Mouse (Mus musculus): ENCODE results near the gene Kcna10. TPM values are rescaled to one million over a fixed set of nuclear protein-coding genes. Genes with fewer than 3 reads are reported as not detected.

Kcna10 gene
- polyA plus RNA-seq, 1 experiment = not detected

- WGBS = 32% methylated on average over 5 of the region's 5 CpGs
- peaks cover 14% of the 10 kb centered on the region; the same call in 1 of the 2 replicates for H3K4me1 ChIP-seq (ENCODE audit: control insufficient read depth, insufficient read depth, insufficient read length, low read length)
- no peaks in the 10 kb centered on the region for H3K27me3 ChIP-seq (ENCODE audit: control insufficient read depth, insufficient read depth, low read length)
- TF ChIP-seq CTCF (IDR thresholded peaks at IDR 0.05; ENCODE audit: extremely low read depth, insufficient read length, insufficient replicate concordance, low read depth, low read length) = no peak
- TF ChIP-seq POLR2A (IDR thresholded peaks at IDR 0.05; ENCODE audit: low read depth, low read length) = no peak
- no peak overlapping the region for H3K27ac ChIP-seq (ENCODE audit: insufficient read depth, low read depth, low read length)
- H3K4me3 ChIP-seq (ENCODE audit: low read depth, low read length) = no peak overlapping the region
- H3K36me3 ChIP-seq (ENCODE audit: control insufficient read depth, insufficient read depth, low read length) = no peaks in the 10 kb centered on the region
These were observed 46.4 kb downstream of the Kcna10 start for GRCm38 (mm10) chr3:107229221-107229620.

DNA sequence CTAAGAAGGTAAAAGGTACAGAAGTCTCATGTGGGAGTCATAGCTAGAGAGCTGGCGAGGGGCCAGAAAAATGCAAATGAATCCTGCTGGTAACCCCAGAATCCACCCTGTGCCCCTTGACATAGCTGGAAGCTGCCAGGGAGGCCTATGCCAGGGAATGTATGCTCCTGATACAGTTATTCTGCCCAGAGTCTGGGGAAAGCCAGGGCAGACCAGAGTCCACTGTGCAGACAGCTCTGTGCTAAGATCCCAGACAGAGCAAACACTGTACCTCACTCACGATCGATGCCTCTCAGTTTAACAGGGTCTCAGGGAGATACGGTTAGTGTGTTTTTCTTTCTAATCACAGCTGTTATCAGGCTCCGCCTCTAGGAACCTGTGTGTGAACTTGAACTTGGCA lies 47.0 kb downstream of the Kcna10 start:
- Histone ChIP-seq H3K27ac (ENCODE audit: insufficient read depth, low read depth, low read length) (no peak overlapping the region), H3K4me3 (ENCODE audit: low read depth, low read length) (no peak overlapping the region), H3K4me1 (ENCODE audit: control insufficient read depth, insufficient read depth, insufficient read length, low read length) (peaks cover 14% of the 10 kb centered on the region; the same call in 1 of the 2 replicates), H3K36me3 (ENCODE audit: control insufficient read depth, insufficient read depth, low read length) (no peaks in the 10 kb centered on the region), H3K27me3 (ENCODE audit: control insufficient read depth, insufficient read depth, low read length) (no peaks in the 10 kb centered on the region)
- TF ChIP-seq CTCF (IDR thresholded peaks at IDR 0.05; ENCODE audit: extremely low read depth, insufficient read length, insufficient replicate concordance, low read depth, low read length) (no peak), POLR2A (IDR thresholded peaks at IDR 0.05; ENCODE audit: low read depth, low read length) (no peak)
- WGBS = 16% methylated on average over 5 of the region's 5 CpGs

DNA sequence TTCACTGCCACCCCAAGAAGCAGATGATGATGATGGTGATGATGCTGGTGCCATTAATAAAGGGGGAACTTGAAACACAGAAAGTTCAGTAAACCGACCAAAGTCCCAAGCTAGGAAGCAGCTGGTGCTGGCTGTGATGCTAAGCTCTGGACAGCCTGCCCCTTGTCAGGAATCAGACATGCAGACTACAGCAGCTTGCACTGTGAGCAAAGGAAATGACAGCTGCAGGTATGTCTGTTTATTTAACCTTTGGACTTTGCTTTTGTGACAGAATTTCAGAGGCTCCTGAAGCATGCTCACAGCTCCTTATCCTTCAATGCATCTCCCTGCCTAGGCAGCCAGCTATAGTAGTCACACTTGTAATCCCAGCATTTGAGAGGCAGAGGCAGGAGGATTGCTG lies 47.7 kb downstream of the Kcna10 start, which contains the start of gene A630076J17Rik:
A630076J17Rik (plus strand) TSS at position 88 of the 400 bp plus-strand sequence.
- no peaks in the 10 kb centered on the region for H3K27me3 ChIP-seq (ENCODE audit: control insufficient read depth, insufficient read depth, low read length)
- no peak for TF ChIP-seq CTCF (IDR thresholded peaks at IDR 0.05; ENCODE audit: extremely low read depth, insufficient read length, insufficient replicate concordance, low read depth, low read length)
- TF ChIP-seq POLR2A (IDR thresholded peaks at IDR 0.05; ENCODE audit: low read depth, low read length) = no peak
- H3K36me3 ChIP-seq (ENCODE audit: control insufficient read depth, insufficient read depth, low read length) = no peaks in the 10 kb centered on the region
- no peak within 1 kb of the TSS for H3K4me3 ChIP-seq (ENCODE audit: low read depth, low read length)
- no peak within 1 kb of the TSS for H3K27ac ChIP-seq (ENCODE audit: insufficient read depth, low read depth, low read length)
- peaks cover 14% of the 10 kb centered on the region; the same call in 1 of the 2 replicates for H3K4me1 ChIP-seq (ENCODE audit: control insufficient read depth, insufficient read depth, insufficient read length, low read length)
- 3% methylated on average over 1 of the region's 1 CpGs for WGBS

- no peaks in the 10 kb centered on the region for H3K27me3 ChIP-seq (ENCODE audit: control insufficient read depth, insufficient read depth, low read length)
- peaks cover 14% of the 10 kb centered on the region; the same call in 1 of the 2 replicates for H3K4me1 ChIP-seq (ENCODE audit: control insufficient read depth, insufficient read depth, insufficient read length, low read length)
- H3K27ac ChIP-seq (ENCODE audit: insufficient read depth, low read depth, low read length) = no peak overlapping the region
- no peaks in the 10 kb centered on the region for H3K36me3 ChIP-seq (ENCODE audit: control insufficient read depth, insufficient read depth, low read length)
- no peak for TF ChIP-seq CTCF (IDR thresholded peaks at IDR 0.05; ENCODE audit: extremely low read depth, insufficient read length, insufficient replicate concordance, low read depth, low read length)
- no peak for TF ChIP-seq POLR2A (IDR thresholded peaks at IDR 0.05; ENCODE audit: low read depth, low read length)
- WGBS = 42% methylated on average over 4 of the region's 4 CpGs
- H3K4me3 ChIP-seq (ENCODE audit: low read depth, low read length) = no peak overlapping the region
These were observed 48.3 kb downstream of the Kcna10 start for GRCm38 (mm10) chr3:107231202-107231601.

DNA sequence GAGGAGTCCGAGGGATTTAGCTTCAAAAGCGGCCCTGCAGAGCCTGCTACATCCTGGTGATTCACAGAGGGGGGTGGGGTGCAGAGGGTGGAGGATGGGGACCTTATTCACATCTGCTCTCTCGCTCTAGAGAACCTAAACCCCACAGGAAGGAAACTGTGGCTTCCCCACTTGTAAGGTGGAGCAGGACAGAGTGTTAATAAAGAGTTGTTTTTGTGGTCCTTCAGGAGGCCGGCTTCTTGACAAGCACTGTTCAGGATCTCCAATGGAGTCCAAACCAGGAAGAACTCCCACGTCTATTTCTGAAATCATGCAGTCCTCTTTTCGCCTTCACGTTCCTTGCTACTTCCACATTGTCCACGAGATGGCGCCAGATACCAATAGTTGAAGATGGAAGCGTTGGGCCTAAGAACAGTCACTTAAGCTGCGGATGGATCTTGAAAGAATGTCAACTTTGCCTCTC lies 50.5 kb downstream of the Kcna10 start:
- Histone ChIP-seq H3K4me1 (ENCODE audit: control insufficient read depth, insufficient read depth, insufficient read length, low read length) (peaks cover 14% of the 10 kb centered on the region), H3K27me3 (ENCODE audit: control insufficient read depth, insufficient read depth, low read length) (no peaks in the 10 kb centered on the region), H3K36me3 (ENCODE audit: control insufficient read depth, insufficient read depth, low read length) (no peaks in the 10 kb centered on the region), H3K4me3 (ENCODE audit: low read depth, low read length) (no peak overlapping the region), H3K27ac (ENCODE audit: insufficient read depth, low read depth, low read length) (no peak overlapping the region)
- TF ChIP-seq POLR2A (IDR thresholded peaks at IDR 0.05; ENCODE audit: low read depth, low read length) (no peak), CTCF (IDR thresholded peaks at IDR 0.05; ENCODE audit: extremely low read depth, insufficient read length, insufficient replicate concordance, low read depth, low read length) (0 out of 2 replicates have a peak, but pooled peaks have one; percentile 17)
- 8% methylated on average over 11 of the region's 11 CpGs for WGBS

DNA sequence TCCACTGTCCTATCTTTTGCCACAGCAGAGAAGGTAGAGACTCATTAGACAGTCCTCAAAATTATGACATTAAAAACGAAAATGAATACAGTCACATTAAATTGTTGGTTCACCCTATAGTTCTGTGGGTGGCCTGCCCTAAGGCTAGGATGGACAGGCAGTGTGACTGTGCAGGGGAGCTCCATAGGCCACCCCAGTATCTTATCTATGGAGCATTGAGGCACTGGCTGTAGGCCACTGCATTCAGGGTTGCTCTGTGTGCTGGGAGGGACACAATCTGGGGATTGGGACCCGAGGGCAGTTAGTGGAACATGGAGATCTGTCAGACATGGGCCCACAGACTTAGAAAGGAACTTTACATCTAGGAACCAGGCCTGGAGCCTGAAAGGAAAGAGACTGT lies 51.1 kb downstream of the Kcna10 start:
- TF ChIP-seq POLR2A (IDR thresholded peaks at IDR 0.05; ENCODE audit: low read depth, low read length) (no peak), CTCF (IDR thresholded peaks at IDR 0.05; ENCODE audit: extremely low read depth, insufficient read length, insufficient replicate concordance, low read depth, low read length) (no peak)
- Histone ChIP-seq H3K27me3 (ENCODE audit: control insufficient read depth, insufficient read depth, low read length) (no peaks in the 10 kb centered on the region), H3K4me3 (ENCODE audit: low read depth, low read length) (no peak overlapping the region), H3K4me1 (ENCODE audit: control insufficient read depth, insufficient read depth, insufficient read length, low read length) (peaks cover 14% of the 10 kb centered on the region), H3K27ac (ENCODE audit: insufficient read depth, low read depth, low read length) (no peak overlapping the region), H3K36me3 (ENCODE audit: control insufficient read depth, insufficient read depth, low read length) (no peaks in the 10 kb centered on the region)
- 28% methylated on average over 2 of the region's 2 CpGs for WGBS

- TF ChIP-seq POLR2A (IDR thresholded peaks at IDR 0.05; ENCODE audit: low read depth, low read length) (no peak), CTCF (IDR thresholded peaks at IDR 0.05; ENCODE audit: extremely low read depth, insufficient read length, insufficient replicate concordance, low read depth, low read length) (no peak)
- no peaks in the 10 kb centered on the region; the same call in 1 of the 2 replicates for H3K4me1 ChIP-seq (ENCODE audit: control insufficient read depth, insufficient read depth, insufficient read length, low read length)
- H3K27ac ChIP-seq (ENCODE audit: insufficient read depth, low read depth, low read length) = no peak overlapping the region
- H3K36me3 ChIP-seq (ENCODE audit: control insufficient read depth, insufficient read depth, low read length) = no peaks in the 10 kb centered on the region
- H3K27me3 ChIP-seq (ENCODE audit: control insufficient read depth, insufficient read depth, low read length) = no peaks in the 10 kb centered on the region
- WGBS = 70% methylated on average over 2 of the region's 2 CpGs
- no peak overlapping the region for H3K4me3 ChIP-seq (ENCODE audit: low read depth, low read length)
These were observed 55.2 kb downstream of the Kcna10 start for GRCm38 (mm10) chr3:107238051-107238450.

All from small intestine, adult 2 months (tissue).